10 mouse cellular contexts compared by ENCODE assay signal in the genomic region with DNA sequence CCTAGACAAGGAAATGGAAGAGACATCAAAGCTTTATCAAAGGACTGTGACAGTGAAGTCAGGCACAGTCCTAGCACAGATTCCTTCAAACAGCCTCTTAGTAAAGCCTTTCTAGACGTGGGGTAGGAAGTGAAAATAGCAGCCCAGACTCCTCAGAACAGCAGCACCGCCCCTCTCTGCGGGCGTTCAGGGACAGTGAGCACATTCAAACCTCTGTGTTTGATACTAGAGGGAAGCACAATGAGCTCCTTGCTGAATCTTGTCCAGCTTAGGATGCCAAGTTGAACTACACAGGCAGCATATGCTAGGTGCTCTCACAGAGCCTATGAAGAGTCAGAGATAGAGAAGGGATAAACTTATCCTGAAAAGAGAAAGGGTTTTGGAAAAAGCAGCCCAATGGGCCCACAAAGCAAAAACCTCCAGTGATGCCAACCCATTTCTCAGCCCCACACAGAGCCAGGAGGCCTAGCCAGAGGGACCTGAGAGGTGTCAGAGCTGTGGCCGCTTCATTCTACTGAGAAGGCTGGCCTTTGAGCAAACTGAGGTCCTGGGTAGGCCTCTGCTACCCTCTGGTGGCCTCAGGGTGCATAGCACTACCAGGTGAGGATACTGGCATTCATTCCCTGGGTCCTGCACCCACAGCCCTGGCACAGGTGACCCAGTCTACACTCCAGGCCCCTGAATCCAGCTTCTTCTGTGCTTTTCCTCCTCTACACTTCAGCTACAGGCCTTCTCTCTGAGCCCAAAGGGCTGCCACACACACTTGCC. TPM values are rescaled to one million over a fixed set of nuclear protein-coding genes. Genes with fewer than 3 reads are reported as not detected.
DNase-seq lines count a peak whose midpoint lies in the region; ATAC-seq and TF ChIP-seq lines count a peak whose summit lies in the region.
"Had no signal": no experiment of that assay in that cellular context is flagged by ENCODE, and none has a peak within 500 bp of the region (broad histone marks: within the 10 kb centered on the region; RNA-seq: fewer than 3 reads in every experiment).

No protein-coding gene starts in this region.

- H3K27me3 ChIP-seq in C2C12 (ENCODE audit: control insufficient read depth, insufficient read depth, insufficient read length): no peaks in the 10 kb centered on the region
- H3K27me3 ChIP-seq in kidney, embryonic 16.5 days (ENCODE audit: insufficient read depth, low read length): no peaks in the 10 kb centered on the region
- no peaks in the 10 kb centered on the region for H3K27me3 ChIP-seq in neural tube, embryonic 14.5 days (ENCODE audit: control insufficient read depth, insufficient read depth, low read length)
- H3K27me3 ChIP-seq: embryonic facial prominence, embryonic 12.5 days had no signal

- no peaks in the 10 kb centered on the region for H3K79me2 ChIP-seq in C2C12 (ENCODE audit: control insufficient read depth, insufficient read depth)

- peak; percentile 72 for DNase-seq in adipocyte (ENCODE audit: low spot score)
- DNase-seq in embryo, embryonic 11 days: peak; percentile 75
- peak; percentile 52 to 71 for DNase-seq in heart, adult 9 months (ENCODE audit: low spot score in 2 of 2)
- peak; percentile 70 to 77 for DNase-seq in lung, adult 18-20 months
- peak; percentile 49 to 75 for DNase-seq in thymus, postnatal 10 days (ENCODE audit: low spot score in 2 of 2)

- H3K4me3 ChIP-seq in C2C12 (ENCODE audit: insufficient read depth, poor library complexity, severe bottlenecking): no peak overlapping the region
- no peak overlapping the region for H3K4me3 ChIP-seq in kidney, embryonic 16.5 days (ENCODE audit: low read length)
- H3K4me3 ChIP-seq in neural tube, embryonic 14.5 days (ENCODE audit: low read depth, low read length): no peak overlapping the region
- H3K4me3 ChIP-seq: embryonic facial prominence, embryonic 12.5 days; myocyte had no signal

- no peaks in the 10 kb centered on the region for H3K9me3 ChIP-seq in kidney, embryonic 16.5 days (ENCODE audit: low read length)
- H3K9me3 ChIP-seq in neural tube, embryonic 14.5 days (ENCODE audit: control insufficient read depth, low read length): no peaks in the 10 kb centered on the region
- H3K9me3 ChIP-seq: embryonic facial prominence, embryonic 12.5 days had no signal

- WGBS in kidney, embryonic 16.5 days: 63% methylated on average over 5 of the region's 5 CpGs
- WGBS in neural tube, embryonic 14.5 days: 63% methylated on average over 5 of the region's 5 CpGs

- H3K27ac ChIP-seq in kidney, embryonic 16.5 days (ENCODE audit: low read length): no peak overlapping the region
- no peak overlapping the region for H3K27ac ChIP-seq in neural tube, embryonic 14.5 days (ENCODE audit: low read depth, low read length)
- H3K27ac ChIP-seq: embryonic facial prominence, embryonic 12.5 days had no signal

- H3ac ChIP-seq in C2C12 (ENCODE audit: control insufficient read depth, insufficient read length, low read depth): no peak overlapping the region

- H3K9ac ChIP-seq in kidney, embryonic 16.5 days (replicated peaks; ENCODE audit: low read length): no peak overlapping the region
- no peak overlapping the region for H3K9ac ChIP-seq in neural tube, embryonic 14.5 days (replicated peaks; ENCODE audit: low read depth, low read length)
- H3K9ac ChIP-seq: embryonic facial prominence, embryonic 12.5 days had no signal

- H3K4me2 ChIP-seq in kidney, embryonic 16.5 days (replicated peaks; ENCODE audit: low read depth, low read length): no peak overlapping the region
- no peak overlapping the region for H3K4me2 ChIP-seq in neural tube, embryonic 14.5 days (ENCODE audit: low read depth, low read length)
- H3K4me2 ChIP-seq: embryonic facial prominence, embryonic 12.5 days had no signal

- peaks cover 17% of the 10 kb centered on the region for H3K4me1 ChIP-seq in kidney, embryonic 16.5 days (ENCODE audit: insufficient read depth, low read length)
- peaks cover 10% of the 10 kb centered on the region; the same call in 1 of the 2 replicates for H3K4me1 ChIP-seq in neural tube, embryonic 14.5 days (ENCODE audit: control insufficient read depth, insufficient read depth, low read length)

- H3K36me3 ChIP-seq in C2C12 (ENCODE audit: control insufficient read depth, insufficient read depth): peaks cover 56% of the 10 kb centered on the region
- H3K36me3 ChIP-seq in kidney, embryonic 16.5 days (ENCODE audit: insufficient read depth, low read length): peaks cover 28% of the 10 kb centered on the region
- no peaks in the 10 kb centered on the region; the same call in 1 of the 2 replicates for H3K36me3 ChIP-seq in neural tube, embryonic 14.5 days (ENCODE audit: control insufficient read depth, insufficient read depth, low read length)

- peak; percentile 94 for TF ChIP-seq CTCF in C2C12 (IDR thresholded peaks at IDR 0.05; ENCODE audit: control insufficient read depth, insufficient read depth, insufficient read length)

- no peaks in the 10 kb centered on the region for H3K79me3 ChIP-seq in C2C12 (ENCODE audit: low read depth)

- 0 out of 2 replicates have a peak, but pooled peaks have one; percentile 26 for ATAC-seq in kidney, embryonic 16.5 days (ENCODE audit: low FRiP score, low TSS enrichment)
- peak; percentile 67 for ATAC-seq in neural tube, embryonic 14.5 days (ENCODE audit: low read depth)

TF ChIP-seq in C2C12, 6 proteins besides CTCF, POLR2A, EP300 and RAD21:
- TF ChIP-seq CEBPB (IDR thresholded peaks at IDR 0.05; ENCODE audit: low read depth) (no peak), MYOG (IDR thresholded peaks at IDR 0.05; ENCODE audit: control insufficient read depth, extremely low read depth, insufficient read length) (no peak), MAX (IDR thresholded peaks at IDR 0.05) (no peak), FOSL1 (IDR thresholded peaks at IDR 0.05; ENCODE audit: insufficient read depth, low read length, poor library complexity, severe bottlenecking) (no peak), MYOD1 (IDR thresholded peaks at IDR 0.05; ENCODE audit: control insufficient read depth, insufficient read length, low read depth) (no peak), USF1 (IDR thresholded peaks at IDR 0.05; ENCODE audit: low read depth) (no peak)

RNA-seq across cellular contexts. Expression of a gene that starts 12.0 kb away (rescaled TPM):
- 19.9 TPM for polyA plus RNA-seq in C2C12 (2012; fragmentation: generic; extraction: Trizol)
- polyA plus RNA-seq in kidney, embryonic 16.5 days (2015; fragmentation: Nextera tagmentation; extraction: Ambion mirVana): 38.3 and 42.4 TPM in 2 replicates
- 36.7 and 43.0 TPM in 2 replicates for polyA plus RNA-seq in neural tube, embryonic 14.5 days (2014; fragmentation: Nextera tagmentation; extraction: Ambion mirVana)

RNA-seq across cellular contexts. Expression of a gene that starts 16.2 kb away (rescaled TPM):
- polyA plus RNA-seq in C2C12 (2012; fragmentation: generic; extraction: Trizol): 40.6 TPM
- polyA plus RNA-seq in kidney, embryonic 16.5 days (2015; fragmentation: Nextera tagmentation; extraction: Ambion mirVana): 61.9 and 62.1 TPM in 2 replicates
- 12.5 and 21.5 TPM in 2 replicates for polyA plus RNA-seq in neural tube, embryonic 14.5 days (2014; fragmentation: Nextera tagmentation; extraction: Ambion mirVana)

RNA-seq across cellular contexts. Expression of a gene that starts 29.2 kb away (rescaled TPM):
- 34.0 TPM for polyA plus RNA-seq in C2C12 (2012; fragmentation: generic; extraction: Trizol)
- polyA plus RNA-seq in kidney, embryonic 16.5 days (2015; fragmentation: Nextera tagmentation; extraction: Ambion mirVana): 50.2 and 50.8 TPM in 2 replicates
- 32.7 and 38.3 TPM in 2 replicates for polyA plus RNA-seq in neural tube, embryonic 14.5 days (2014; fragmentation: Nextera tagmentation; extraction: Ambion mirVana)

RNA-seq across cellular contexts. Expression of a gene that starts 33.1 kb away (rescaled TPM):
- 63.0 TPM for polyA plus RNA-seq in C2C12 (2012; fragmentation: generic; extraction: Trizol)
- 56.6 and 61.1 TPM in 2 replicates for polyA plus RNA-seq in kidney, embryonic 16.5 days (2015; fragmentation: Nextera tagmentation; extraction: Ambion mirVana)
- polyA plus RNA-seq in neural tube, embryonic 14.5 days (2014; fragmentation: Nextera tagmentation; extraction: Ambion mirVana): 42.6 and 47.1 TPM in 2 replicates

RNA-seq across cellular contexts. Expression of a gene that starts 37.9 kb away (rescaled TPM):
- not detected for polyA plus RNA-seq in C2C12 (2012; fragmentation: generic; extraction: Trizol)
- polyA plus RNA-seq in kidney, embryonic 16.5 days (2015; fragmentation: Nextera tagmentation; extraction: Ambion mirVana): 20.0 and 23.7 TPM in 2 replicates
- polyA plus RNA-seq in neural tube, embryonic 14.5 days (2014; fragmentation: Nextera tagmentation; extraction: Ambion mirVana): 43.2 and 157 TPM in 2 replicates
- polyA plus RNA-seq: myocyte had no signal
